Mouse (Mus musculus) heart, postnatal 0 days (tissue): ENCODE results near the gene Mtmr3.

Experiments
- CTCF ChIP-seq: IDR thresholded peaks from 2 replicates; pipeline ENCODE4 v1.5.1; 2016; ENCODE audit warnings: antibody characterized with exemption, control low read depth, low read depth
- EP300 ChIP-seq: IDR thresholded peaks from 2 replicates; pipeline ENCODE4 v1.6.1; 2016; ENCODE audit warnings: antibody characterized with exemption, low read depth

GRCm38 (mm10) chr11:4527132-4527531 lies 67.5 kb downstream of the Mtmr3 start:
- TF ChIP-seq EP300 (no peak), CTCF (no peak)
